Mouse (Mus musculus) megakaryocyte, embryonic 14.5 days (primary cell): ENCODE measurements at regions not wholly inside any gene's neighbourhood (a gene's known extent, or its start where the extent isn't known, plus 50 kb on each side); places are given as distances from the start of the nearest gene placed in this dataset.
"Not testable (repeated sequence)": the region's sequence is repeated elsewhere in the genome, so short reads cannot be mapped to it uniquely, and the experiment has no call there.

Experiments
- FLI1 ChIP-seq: IDR thresholded peaks from 2 replicates; pipeline ENCODE4 v1.6.1; 2012; ENCODE audit warnings: low read length, inconsistent platforms, mixed read lengths
- GATA1 ChIP-seq: IDR thresholded peaks from 3 replicates; pipeline ENCODE4 v1.6.1; 2012; ENCODE audit warnings: mixed read lengths, low read length, inconsistent platforms, borderline replicate concordance

DNA sequence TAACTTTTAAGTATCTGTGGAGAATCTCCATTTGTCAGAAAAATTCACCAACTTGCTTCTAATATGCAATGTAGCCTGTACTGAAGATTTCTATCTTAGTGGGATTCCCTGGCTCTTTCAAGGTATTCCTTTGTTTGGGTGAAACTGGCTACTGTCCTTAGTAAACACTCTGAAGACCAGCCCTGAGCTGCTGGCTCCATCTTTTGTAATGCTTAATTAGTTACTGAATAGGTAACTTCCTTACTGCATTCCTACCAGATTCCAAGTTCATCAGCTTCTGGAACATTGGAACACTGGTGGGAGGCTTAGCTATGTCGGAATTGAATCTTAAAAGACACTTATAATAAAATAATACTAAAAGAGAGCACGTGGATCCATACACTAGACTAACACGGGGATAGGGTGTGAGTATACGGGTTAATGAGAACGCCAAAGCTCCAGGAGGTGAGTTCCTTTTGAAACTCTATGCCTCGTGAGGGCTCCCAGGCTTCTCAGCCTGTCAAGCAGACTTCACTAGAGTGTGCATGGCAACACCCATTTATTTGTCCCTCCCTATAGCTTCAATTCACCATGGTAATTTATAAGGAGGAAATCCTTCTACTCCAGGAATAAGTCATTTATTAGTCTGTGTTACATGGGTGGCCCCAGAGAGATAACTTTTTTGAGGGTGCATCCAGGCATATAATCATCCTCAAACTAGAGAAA is 65.2 kb upstream of the Dpp6 start:
- TF ChIP-seq GATA1, FLI1: not testable (repeated sequence)
